Mouse (Mus musculus) stomach, embryonic 14.5 days (tissue): ENCODE data around the gene Flt4. TPM values are rescaled to one million over a fixed set of nuclear protein-coding genes. Genes with fewer than 3 reads are reported as not detected.

Experiments used
- ATAC-seq: fragments of 200-750 bp; cut with Nextera tagmentation; 2 replicates; pipeline ENCODE4 v1.8.0; 2017; ENCODE audit warnings: low read depth, moderate TSS enrichment; ENCODE audit not compliant: insufficient number of reproducible peaks, insufficient read depth, low FRiP score
- H3K27ac ChIP-seq: fragments of 300-500 bp; sonication (generic); 2 replicates; pipeline ENCODE4 v1.5.1; 2014; ENCODE audit warnings: mild to moderate bottlenecking, low read length, moderate library complexity, mixed read lengths
- H3K27me3 ChIP-seq: fragments of 300-500 bp; sonication (generic); 2 replicates; pipeline ENCODE4 v1.6.1; 2014; ENCODE audit warnings: low read length, control low read depth, mixed read lengths; ENCODE audit not compliant: control insufficient read depth, insufficient read depth
- H3K36me3 ChIP-seq: fragments of 300-500 bp; sonication (generic); 2 replicates; pipeline ENCODE4 v1.6.1; 2014; ENCODE audit warnings: mild to moderate bottlenecking, control low read depth, low read length, moderate library complexity, mixed read lengths; ENCODE audit not compliant: control insufficient read depth, insufficient read depth
- H3K4me1 ChIP-seq: fragments of 300-500 bp; sonication (generic); 2 replicates; pipeline ENCODE4 v1.6.1; 2014; ENCODE audit warnings: low read length, control low read depth, mixed read lengths; ENCODE audit not compliant: control insufficient read depth, insufficient read depth
- H3K4me2 ChIP-seq: fragments of 300-500 bp; sonication (generic); replicated peaks from 2 replicates; pipeline ENCODE4 v1.6.1; 2014; ENCODE audit warnings: low read depth, low read length, control low read depth
- H3K4me3 ChIP-seq: fragments of 300-500 bp; sonication (generic); 2 replicates; pipeline ENCODE4 v1.5.1; 2014; ENCODE audit warnings: low read depth, low read length, control low read depth
- H3K9ac ChIP-seq: fragments of 300-500 bp; sonication (generic); replicated peaks from 2 replicates; pipeline ENCODE4 v1.6.1; 2014; ENCODE audit warnings: low read depth, mild to moderate bottlenecking, control low read depth, low read length, moderate library complexity, mixed read lengths
- H3K9me3 ChIP-seq: fragments of 300-500 bp; sonication (generic); 2 replicates; pipeline ENCODE4 v1.6.1; 2016; ENCODE audit warnings: low read depth, low read length, control low read depth; ENCODE audit not compliant: control insufficient read depth
- WGBS: fragments of 180-500 bp; shearing (Covaris S2); extraction: QIAGEN DNeasy Blood & Tissue Kit; methylation state at CpG from one replicate; pipeline ENCODE4 v1.1.7; 2014; 5-methylcytosine and 5-hydroxymethylcytosine counted together
- polyA plus RNA-seq: library from polyadenylated mRNA; unstranded; fragments of >200 nt; fragmentation: Nextera tagmentation; extraction: Ambion mirVana; gene quantifications from 2 replicates; pipeline ENCODE4 v1.2.1, GENCODE M21; 2014

Flt4 gene
- polyA plus RNA-seq, 1 experiment from 2014 or later, result 7.4 TPM

DNA sequence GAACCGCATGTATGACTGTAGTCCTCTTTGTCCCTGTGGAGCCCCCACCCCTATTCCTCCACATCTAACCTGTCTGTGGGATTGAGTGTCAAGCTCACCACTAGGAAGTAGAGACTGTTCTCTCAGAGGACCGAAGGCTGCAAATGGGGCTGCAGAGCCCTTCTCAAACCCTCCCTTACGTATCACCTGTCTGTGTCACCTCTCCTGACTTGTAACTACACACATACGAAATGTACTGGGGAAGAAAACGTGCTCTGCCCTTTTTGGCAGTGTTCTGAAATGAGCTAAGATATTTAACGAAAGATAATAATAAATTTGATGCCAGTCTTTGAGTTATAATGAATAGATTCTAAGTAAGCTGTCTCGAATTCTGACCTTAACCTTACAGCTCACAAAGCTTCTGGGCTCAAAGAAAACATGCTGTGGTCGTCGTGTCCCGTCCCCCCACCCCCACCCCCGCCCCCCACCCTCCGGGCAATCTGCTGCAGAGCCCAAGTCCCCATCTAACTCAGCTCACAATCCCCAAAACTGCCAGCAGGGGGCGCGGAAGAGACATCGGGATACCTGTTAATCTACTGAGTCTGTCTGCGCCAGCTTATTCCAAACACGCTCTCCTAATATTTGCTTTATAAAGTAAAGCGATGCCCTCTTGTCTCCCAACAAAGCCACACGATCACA lies 43.5 kb downstream of the Flt4 start:
- no peaks in the 10 kb centered on the region for H3K9me3 ChIP-seq
- H3K27ac ChIP-seq, result no peak overlapping the region
- H3K4me1 ChIP-seq, result peaks cover 2% of the 10 kb centered on the region; the same call in 1 of the 2 replicates
- ATAC-seq, result peak; percentile 38; the same call in 1 of the 2 replicates
- 22% methylated on average over 19 of the region's 19 CpGs for WGBS
- H3K4me2 ChIP-seq, result peak overlapping the region; percentile 21
- H3K4me3 ChIP-seq, result no peak overlapping the region
- H3K27me3 ChIP-seq, result no peaks in the 10 kb centered on the region
- H3K9ac ChIP-seq, result no peak overlapping the region
- H3K36me3 ChIP-seq, result no peaks in the 10 kb centered on the region

DNA sequence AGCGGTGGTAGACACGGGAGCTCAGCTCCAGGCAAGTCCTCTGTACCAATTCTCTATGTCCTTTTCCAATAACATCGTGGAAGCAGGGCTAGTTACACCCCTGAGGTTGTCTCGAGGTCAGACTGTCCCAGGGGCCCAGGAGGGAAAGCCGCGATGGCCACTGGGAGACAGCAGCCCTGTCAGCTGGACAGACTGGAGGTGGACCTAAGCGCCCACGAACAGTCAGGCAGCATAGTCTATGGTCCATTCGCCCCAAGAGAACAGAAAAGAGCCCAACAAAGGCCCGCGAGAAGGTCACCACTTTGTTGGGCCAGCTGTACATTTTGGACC lies 44.0 kb downstream of the Flt4 start:
- Histone ChIP-seq H3K4me2 (peak overlapping the region; percentile 21), H3K9me3 (no peaks in the 10 kb centered on the region), H3K4me3 (no peak overlapping the region), H3K36me3 (no peaks in the 10 kb centered on the region), H3K27ac (no peak overlapping the region), H3K4me1 (peaks cover 2% of the 10 kb centered on the region; the same call in 1 of the 2 replicates), H3K27me3 (no peaks in the 10 kb centered on the region), H3K9ac (no peak overlapping the region)
- ATAC-seq, result no peak
- WGBS, result 36% methylated on average over 11 of the region's 11 CpGs

DNA sequence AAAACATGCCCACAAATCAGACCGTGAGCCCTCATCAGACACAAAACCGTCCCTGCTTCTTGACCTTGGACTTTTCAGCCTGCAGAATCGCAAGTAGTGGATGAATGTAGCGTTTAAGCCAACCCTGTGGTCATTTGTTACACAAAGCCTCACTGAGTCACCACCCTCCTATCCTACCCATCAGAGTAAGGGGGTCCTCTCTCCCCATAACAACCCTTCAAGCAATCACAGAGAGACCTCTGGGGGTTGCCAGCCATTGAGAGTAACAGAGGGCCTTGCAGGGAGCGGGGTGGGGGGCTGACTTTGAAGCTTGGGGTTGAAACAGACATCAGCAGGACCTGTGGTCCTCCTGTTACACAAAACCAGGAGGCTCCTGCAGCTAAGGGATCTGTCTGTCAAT lies 45.6 kb downstream of the Flt4 start:
- ATAC-seq, result no peak
- H3K9me3 ChIP-seq, result no peaks in the 10 kb centered on the region
- 93% methylated on average over 5 of the region's 5 CpGs for WGBS

DNA sequence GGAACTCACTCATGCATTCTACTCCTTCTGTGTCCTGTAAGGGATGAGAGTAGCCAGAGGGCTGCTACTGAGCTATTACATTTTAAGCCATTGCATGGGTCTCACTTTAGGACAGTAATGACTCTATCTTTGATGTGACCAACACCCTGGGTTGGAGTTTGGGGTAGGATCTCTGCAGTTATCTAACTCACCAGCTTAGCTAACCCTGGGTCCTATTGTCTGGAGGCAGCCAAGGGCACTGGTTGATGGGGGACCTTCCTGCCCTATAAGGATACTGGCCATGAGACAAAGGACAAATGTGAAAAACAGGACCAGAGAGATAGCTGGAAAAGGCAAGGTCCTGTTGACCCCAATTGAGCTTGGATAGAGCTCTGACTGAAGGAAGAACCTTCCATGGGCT lies 46.4 kb downstream of the Flt4 start:
- Histone ChIP-seq H3K4me2 (no peak overlapping the region), H3K36me3 (no peaks in the 10 kb centered on the region), H3K4me1 (peaks cover 2% of the 10 kb centered on the region; the same call in 1 of the 2 replicates), H3K9me3 (no peaks in the 10 kb centered on the region), H3K27me3 (no peaks in the 10 kb centered on the region), H3K27ac (no peak overlapping the region), H3K4me3 (no peak overlapping the region), H3K9ac (no peak overlapping the region)
- ATAC-seq, result no peak

More for the DNA sequence above, 45.6 kb downstream of the Flt4 start:
- no peaks in the 10 kb centered on the region for H3K27me3 ChIP-seq
- H3K4me3 ChIP-seq, result no peak overlapping the region
- no peak overlapping the region for H3K27ac ChIP-seq
- no peak overlapping the region for H3K9ac ChIP-seq
- H3K4me1 ChIP-seq, result peaks cover 2% of the 10 kb centered on the region; the same call in 1 of the 2 replicates
- no peaks in the 10 kb centered on the region for H3K36me3 ChIP-seq
- H3K4me2 ChIP-seq, result no peak overlapping the region

DNA sequence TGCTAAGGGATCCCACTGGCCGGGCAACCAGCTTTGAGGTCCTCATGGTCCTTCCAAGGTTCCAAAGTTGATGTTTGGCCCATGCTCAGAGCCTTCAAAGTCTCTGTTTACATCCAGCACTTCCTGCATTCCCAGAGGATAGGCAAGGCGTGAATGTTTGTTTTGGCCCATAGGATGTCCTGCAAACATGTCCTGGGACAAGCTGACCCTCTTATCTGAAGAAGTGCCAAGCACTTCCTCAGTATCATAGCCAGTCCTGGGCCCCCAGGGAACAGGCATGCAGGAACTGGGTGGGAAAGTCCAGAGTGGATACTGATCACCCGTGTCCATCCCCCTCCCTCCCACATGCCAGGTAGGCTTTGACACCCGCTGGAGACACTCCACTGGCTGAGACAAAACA lies 49.0 kb downstream of the Flt4 start:
- Histone ChIP-seq H3K36me3 (no peaks in the 10 kb centered on the region), H3K27ac (no peak overlapping the region), H3K9ac (no peak overlapping the region), H3K4me2 (no peak overlapping the region), H3K4me3 (no peak overlapping the region), H3K9me3 (no peaks in the 10 kb centered on the region), H3K27me3 (no peaks in the 10 kb centered on the region), H3K4me1 (no peaks in the 10 kb centered on the region; the same call in 1 of the 2 replicates)
- no peak for ATAC-seq
- 64% methylated on average over 4 of the region's 4 CpGs for WGBS

DNA sequence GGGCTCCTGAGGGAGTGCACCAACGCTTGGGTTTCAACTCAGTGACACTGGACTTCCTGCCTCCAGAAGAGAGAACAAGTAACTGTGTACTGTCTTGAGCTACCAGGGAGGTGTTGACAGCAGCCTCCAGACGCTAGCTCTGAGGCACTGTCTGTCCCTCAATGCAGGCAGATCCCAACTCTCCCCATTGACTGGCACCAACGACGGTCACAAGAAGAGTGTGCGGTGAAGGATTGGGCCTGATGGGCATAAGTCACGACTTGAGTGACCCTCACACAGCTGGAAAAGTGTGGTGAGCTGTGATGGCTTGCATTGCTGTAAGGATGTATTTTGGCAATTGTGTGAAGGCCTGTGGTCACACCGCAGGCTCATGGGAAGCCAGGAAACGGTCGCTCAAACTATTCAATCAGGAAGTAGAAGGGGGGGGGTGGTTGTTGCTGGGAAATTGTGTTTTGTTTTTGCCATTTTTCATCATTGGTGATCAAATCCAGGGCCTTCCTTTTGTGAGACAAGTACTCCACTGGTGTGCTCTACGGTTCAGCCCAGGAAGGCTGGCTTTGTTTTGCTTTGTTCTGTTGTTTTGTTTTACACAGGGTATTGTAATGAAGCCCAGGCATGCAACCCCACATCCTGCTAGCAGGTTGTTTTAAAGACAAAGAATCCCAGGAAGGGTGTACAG lies 49.9 kb downstream of the Flt4 start:
- no peaks in the 10 kb centered on the region for H3K9me3 ChIP-seq
- no peak for ATAC-seq
- 73% methylated on average over 10 of the region's 10 CpGs for WGBS

DNA sequence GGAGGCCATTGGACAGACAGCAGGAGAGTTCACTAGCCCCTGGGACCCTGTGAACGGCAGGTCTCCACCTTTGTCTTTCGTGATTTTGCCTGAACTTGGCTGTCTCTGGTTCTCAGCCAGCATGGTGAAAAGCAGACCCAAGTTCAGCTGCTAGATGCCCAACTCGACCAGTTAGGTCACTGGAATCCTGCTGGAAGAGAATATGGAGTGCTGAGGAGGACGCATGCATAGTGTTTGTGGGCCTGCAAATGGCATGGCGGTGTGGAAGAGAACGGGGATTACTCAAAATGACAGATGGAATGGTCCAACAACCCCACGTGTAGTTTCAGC lies 50.4 kb downstream of the Flt4 start:
- Histone ChIP-seq H3K27ac (no peak overlapping the region), H3K9me3 (no peaks in the 10 kb centered on the region)
- WGBS, result 68% methylated on average over 7 of the region's 7 CpGs

More for the DNA sequence above, 49.9 kb downstream of the Flt4 start:
- H3K27me3 ChIP-seq, result no peaks in the 10 kb centered on the region
- H3K4me1 ChIP-seq, result no peaks in the 10 kb centered on the region
- H3K4me2 ChIP-seq, result no peak overlapping the region
- H3K9ac ChIP-seq, result no peak overlapping the region
- H3K4me3 ChIP-seq, result no peak overlapping the region
- H3K27ac ChIP-seq, result no peak overlapping the region
- H3K36me3 ChIP-seq, result no peaks in the 10 kb centered on the region

DNA sequence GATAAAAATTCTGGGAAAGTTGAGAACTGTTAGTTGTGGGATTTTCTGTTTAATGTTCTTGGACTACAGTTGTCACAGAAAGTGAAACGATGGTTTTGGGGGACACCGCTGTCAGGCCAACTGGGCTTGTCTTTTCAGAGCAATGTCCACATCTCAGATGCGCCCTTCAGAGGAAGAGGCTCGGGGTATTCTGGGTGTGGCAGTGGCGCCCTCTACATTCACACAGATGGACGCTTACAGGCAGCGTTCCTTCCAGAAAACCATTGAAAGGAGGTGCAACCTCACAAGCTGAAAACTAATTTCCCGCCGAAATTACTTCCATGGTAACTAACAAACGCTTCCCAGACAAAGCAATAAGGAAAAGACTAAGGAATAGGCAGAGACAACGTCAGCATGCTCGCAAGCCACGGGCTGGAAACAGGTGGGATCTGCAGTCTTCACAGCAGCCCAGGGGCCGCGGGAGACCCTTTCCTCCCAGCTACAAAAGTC lies 53.3 kb downstream of the Flt4 start:
- Histone ChIP-seq H3K27ac (no peak overlapping the region), H3K27me3 (no peaks in the 10 kb centered on the region), H3K9me3 (no peaks in the 10 kb centered on the region), H3K4me3 (no peak overlapping the region), H3K36me3 (no peaks in the 10 kb centered on the region), H3K4me1 (no peaks in the 10 kb centered on the region), H3K9ac (no peak overlapping the region), H3K4me2 (no peak overlapping the region)
- 56% methylated on average over 15 of the region's 15 CpGs for WGBS
- ATAC-seq, result no peak

More for the DNA sequence above, 50.4 kb downstream of the Flt4 start:
- H3K4me3 ChIP-seq, result no peak overlapping the region
- H3K4me1 ChIP-seq, result no peaks in the 10 kb centered on the region
- no peaks in the 10 kb centered on the region for H3K27me3 ChIP-seq
- no peaks in the 10 kb centered on the region for H3K36me3 ChIP-seq
- H3K9ac ChIP-seq, result no peak overlapping the region
- ATAC-seq, result no peak
- H3K4me2 ChIP-seq, result no peak overlapping the region
